Mouse (Mus musculus): ENCODE data around the gene Gm340.

DNA sequence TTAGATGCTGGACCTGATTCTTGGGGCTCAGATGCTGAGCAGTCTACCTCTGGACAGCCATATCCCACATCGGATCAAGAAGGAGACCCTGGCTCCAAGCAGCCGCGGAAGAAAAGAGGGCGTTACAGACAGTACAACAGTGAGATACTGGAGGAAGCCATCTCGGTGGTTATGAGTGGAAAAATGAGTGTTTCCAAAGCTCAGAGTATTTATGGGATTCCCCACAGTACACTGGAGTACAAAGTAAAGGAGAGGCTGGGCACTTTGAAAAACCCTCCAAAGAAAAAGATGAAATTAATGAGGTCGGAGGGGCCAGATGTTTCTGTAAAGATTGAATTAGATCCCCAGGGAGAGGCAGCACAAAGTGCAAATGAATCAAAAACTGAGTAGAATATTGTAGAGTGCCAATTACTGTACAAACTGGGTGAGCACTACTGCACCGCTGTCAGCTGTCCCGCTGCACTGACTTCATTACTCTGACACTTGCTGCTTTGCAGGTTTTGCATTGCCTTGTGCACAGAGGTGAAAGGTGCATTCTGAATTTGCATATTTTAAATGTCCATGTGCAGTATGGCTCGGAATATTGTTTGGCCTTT, 23.2 kb upstream of the Gm340 start:
- no peak for TF ChIP-seq CTCF (IDR thresholded peaks at IDR 0.05; ENCODE audit: extremely low read depth, insufficient read depth, insufficient read length, insufficient replicate concordance)
- TF ChIP-seq POLR2A (IDR thresholded peaks at IDR 0.05; ENCODE audit: low read depth, low read length), result no peak
